Mouse (Mus musculus) CH12.LX (cell line): ENCODE results near the gene Anapc15-ps.

ENCODE experiments used
- CTCF ChIP-seq, 2 experiments: IDR thresholded peaks in 1 of 2; conservative IDR thresholded peaks in 1 of 2; 2 replicates each; pipeline ENCODE4 v1.5.1; 2011 to 2012; ENCODE audit warnings: low read depth in 2 of 2, low read length in 2 of 2, improper control_type of control experiment in 1 of 2, inconsistent platforms in 1 of 2, mild to moderate bottlenecking in 1 of 2, moderate library complexity in 1 of 2
- MAZ ChIP-seq: IDR thresholded peaks from 2 replicates; pipeline ENCODE4 v1.6.1; 2012; ENCODE audit warnings: low read depth, mild to moderate bottlenecking, inconsistent platforms, low read length, improper control_type of control experiment, moderate library complexity
- NRF1 ChIP-seq: IDR thresholded peaks from 2 replicates; pipeline ENCODE4 v1.6.1; 2014; ENCODE audit warnings: low read depth, mild to moderate bottlenecking, inconsistent platforms, low read length, improper control_type of control experiment, moderate library complexity
- POLR2A ChIP-seq: IDR thresholded peaks from 2 replicates; pipeline ENCODE4 v1.6.1; 2011; ENCODE audit warnings: low read depth, mild to moderate bottlenecking, improper control_type of control experiment, low read length
- ZKSCAN1 ChIP-seq: IDR thresholded peaks from 2 replicates; pipeline ENCODE4 v1.6.1; 2012; ENCODE audit warnings: low read depth, inconsistent platforms, low read length, improper control_type of control experiment, borderline replicate concordance

GRCm38 (mm10) chr10:95666791-95667190 lies 6.5 kb downstream of the Anapc15-ps start:
- TF ChIP-seq NRF1 (no peak), ZKSCAN1 (no peak), CTCF (conservative IDR thresholded peaks at IDR 0.05 in 1 of 2, IDR thresholded peaks at IDR 0.05 in 1 of 2; ENCODE audit: low read depth in 2 of 2, low read length in 2 of 2) (no peak), MAZ (no peak), POLR2A (no peak)
